Mouse (Mus musculus): ENCODE data around the gene Abhd14b.

Abhd14b gene

DNA sequence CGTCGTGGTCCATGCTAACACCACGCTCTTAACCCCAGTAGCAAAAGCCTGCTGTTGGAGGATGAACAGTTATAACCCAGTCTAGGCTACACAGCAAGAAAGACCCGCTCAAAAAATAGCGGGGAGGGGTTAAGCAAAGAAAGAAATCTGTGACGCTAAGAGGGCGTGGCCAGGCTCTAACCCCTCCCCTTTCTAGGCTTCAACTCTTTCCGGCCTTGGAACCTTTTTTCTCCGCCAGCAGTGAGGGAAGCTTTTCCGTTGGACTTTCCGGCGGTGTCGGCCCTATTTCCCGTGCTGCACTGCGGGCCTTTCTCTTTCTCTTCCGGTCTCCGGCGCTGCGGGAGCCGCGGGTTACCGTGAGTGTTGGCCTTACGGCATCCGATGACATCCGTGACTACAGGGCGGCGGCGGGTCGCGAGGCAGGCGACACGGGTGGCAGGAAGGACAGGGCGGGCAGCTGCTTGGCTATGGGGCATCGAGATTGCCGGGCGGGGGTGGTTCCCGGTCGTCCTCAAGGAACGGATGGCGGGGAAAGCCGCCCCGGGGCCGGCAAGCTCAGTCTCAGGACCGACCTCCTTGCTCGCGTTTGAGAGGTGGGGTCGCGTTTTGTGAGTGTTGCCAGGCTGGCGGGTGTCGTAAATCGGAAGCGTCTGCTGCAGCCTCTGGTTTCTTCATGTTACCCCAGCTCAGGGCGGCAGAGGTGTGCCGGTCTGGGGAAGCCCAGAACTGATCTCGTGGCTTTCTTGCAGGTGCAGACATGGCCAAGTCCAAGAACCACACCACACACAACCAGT is 17.8 kb upstream of the Abhd14b start, which contains the start of gene Rpl29:
Gene Rpl29 (plus strand): TSS at position 234 of the 794 bp plus-strand sequence.
- peak; percentile 88 to 94 for DNase-seq (ENCODE audit: low spot score in 2 of 2)

DNA sequence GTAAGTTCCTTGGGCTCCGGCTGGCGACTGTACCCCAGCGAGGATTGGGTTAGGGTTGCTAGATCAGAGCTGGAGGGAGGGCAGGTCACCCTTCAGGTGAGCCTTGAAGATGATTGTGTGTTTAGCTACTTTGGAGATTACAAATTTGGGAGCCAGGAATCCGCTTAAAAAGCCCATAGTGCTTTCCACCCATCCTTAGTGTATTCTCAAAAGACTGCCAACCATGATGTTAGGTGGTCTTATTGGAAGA is 17.3 kb upstream of the Abhd14b start:
- DNase-seq (ENCODE audit: low spot score in 2 of 2): no peak

DNA sequence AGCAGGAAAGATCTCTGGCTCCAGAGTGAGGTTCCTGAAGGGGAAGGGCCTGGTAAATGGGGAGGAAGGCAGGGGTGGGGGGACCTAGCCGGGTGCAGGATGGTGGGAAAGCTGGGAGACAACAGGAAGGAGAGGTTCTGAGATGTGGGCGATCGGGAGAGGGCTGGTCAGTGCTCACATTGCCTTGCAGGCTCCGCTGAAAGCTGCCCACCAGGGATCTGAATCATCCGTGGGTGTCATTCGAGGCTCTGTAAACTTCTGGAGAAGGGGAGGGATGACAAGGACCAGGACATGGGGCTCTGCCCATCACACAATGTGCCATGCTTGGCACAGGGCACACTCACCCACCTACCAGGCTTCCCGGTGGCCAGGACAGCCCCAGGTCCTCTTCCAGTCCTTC is 13.9 kb upstream of the Abhd14b start:
- DNase-seq (ENCODE audit: low spot score in 2 of 2): no peak

DNA sequence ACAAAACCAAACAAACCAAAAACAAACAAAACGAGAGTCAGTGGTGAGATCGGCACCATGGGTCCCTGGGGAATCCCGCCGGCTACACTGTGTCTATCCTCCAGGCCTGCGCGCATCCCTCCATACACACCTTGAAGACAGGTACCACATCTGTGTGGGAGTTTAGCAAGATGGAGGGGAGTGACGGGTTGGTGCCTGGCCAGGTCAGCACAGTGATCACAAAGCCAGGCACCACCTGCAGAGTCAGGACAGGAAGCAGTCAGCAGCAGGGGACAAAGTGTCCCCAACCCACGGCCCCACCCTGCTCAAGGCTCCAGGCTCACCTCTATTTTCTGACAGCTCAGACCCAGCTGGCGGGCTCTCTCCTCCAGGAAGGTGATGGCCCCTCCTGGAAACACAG is 10.7 kb upstream of the Abhd14b start:
- no peak for DNase-seq (ENCODE audit: low spot score in 2 of 2)

DNA sequence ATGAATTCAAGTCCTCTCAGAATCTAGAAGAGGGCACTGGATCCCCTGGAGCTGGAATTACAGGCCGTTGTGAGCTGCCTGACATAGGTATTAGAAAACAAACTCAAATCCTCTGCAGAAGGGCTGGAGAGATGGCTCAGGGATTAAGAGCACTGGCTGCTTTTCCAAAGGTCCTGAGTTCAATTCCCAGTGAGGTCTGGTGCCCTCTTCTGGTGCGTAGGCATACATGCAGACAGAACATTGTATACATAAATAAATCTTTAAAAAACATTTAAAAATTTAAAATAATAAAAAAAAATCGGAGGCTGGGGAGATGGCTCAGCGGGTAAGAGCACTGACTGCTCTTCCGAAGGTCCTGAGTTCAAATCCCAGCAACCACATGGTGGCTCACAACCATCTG is 4.6 kb upstream of the Abhd14b start:
- no peak for DNase-seq (ENCODE audit: low spot score in 2 of 2)

DNA sequence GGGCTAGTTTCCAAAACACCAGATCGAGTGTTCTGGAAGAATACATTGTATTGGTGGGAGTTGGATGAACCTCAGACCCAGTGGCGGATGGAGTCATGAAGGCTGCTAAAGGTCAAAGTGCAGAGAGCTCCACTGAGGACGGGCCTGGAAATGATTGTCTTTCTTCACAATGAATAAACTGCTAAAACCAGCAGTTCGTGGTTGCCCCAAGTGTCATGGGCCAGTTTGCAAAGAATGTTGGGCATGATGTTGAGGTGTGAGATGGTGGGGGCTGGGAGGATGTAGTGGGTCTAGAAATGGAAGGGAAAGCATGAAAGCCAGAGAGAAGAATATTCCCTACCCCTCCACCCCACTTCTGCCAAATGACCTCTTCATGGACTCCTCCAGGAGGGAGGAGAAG is 2.4 kb upstream of the Abhd14b start:
- DNase-seq (ENCODE audit: low spot score in 2 of 2): no peak

DNA sequence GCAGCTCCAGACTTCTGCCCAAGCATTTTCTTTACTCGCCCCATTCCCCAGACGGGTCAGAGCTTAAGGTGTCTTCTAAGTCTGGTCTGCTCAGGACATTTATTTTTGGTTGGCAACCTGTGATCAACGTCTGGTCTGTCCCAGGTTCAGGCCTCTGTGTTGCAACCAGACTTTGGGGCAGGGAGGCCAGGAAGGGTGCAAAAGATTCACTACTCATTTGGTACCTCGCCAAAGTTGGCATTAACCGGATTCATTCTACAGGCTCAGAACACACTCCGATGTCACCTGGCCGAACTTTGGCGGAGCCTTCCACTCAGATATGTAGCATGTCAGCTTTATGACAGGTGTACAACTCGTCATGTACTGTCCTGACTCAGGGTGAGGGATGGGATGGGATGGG is 692 bp downstream of the Abhd14b start:
- no peak for DNase-seq (ENCODE audit: low spot score in 2 of 2)

DNA sequence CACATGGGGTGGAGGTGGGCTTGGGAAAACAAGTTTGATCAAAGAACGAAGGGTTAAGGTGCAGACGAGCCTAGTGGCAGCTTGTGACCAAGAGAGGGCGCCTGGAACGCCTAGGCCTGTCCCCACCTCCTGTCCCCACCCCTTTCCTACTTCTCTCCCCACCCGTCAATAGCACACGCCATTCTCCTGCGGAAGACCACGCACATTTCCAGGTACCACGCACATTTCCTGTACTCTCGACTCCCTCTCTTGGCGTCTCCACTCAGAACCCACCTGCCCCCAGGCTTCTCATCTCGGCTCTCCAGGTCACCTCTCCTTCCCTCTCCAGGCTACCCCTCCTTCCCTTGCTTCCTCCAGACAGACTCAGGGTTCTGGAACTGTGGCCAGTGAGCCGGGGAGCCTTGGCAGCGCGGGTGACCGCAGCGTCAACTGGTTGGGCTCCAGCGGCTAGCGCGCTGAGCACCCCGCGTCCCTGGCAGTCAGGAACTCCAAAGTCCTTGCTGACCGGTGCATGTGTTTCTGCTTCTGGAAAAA is 1.3 kb downstream of the Abhd14b start:
- DNase-seq (ENCODE audit: low spot score in 2 of 2): peak in 1 of 2 experiments; percentile 72

DNA sequence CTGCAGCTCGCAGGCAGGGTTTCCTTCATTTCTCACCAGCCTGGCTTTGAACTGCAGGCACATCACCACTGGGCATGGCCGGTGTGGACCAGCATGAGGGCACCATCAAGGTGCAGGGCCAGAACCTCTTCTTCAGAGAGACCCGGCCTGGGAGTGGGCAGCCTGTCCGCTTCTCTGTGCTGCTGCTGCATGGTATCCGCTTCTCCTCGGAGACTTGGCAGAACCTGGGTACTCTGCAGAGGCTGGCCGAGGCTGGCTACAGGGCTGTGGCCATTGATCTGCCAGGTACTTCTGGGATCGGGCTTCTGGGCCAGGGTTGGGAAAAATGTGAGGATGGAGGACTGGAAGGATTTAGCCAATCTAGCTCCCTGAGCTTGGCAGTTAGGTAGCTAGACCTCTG is 2.7 kb downstream of the Abhd14b start:
- DNase-seq (ENCODE audit: low spot score in 2 of 2): no peak

DNA sequence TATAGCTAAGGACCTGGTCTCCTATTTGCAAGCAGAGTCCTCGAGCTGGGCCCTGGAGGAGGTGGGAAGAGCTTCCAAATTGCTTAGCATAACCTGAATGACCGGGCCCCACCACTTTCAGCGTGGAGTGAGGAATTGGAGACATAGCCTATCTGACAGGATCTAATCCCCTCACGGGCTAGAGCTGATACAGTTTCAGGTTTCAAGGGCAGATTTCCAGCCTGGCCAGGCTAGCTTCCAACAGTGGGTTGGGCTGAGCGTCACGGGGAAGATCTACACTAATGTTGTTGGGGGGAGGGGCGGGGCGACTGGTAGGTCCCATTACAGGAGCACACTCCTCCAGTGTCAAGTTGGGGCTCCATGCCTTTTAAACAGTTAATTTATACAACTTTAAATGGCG is 3.4 kb downstream of the Abhd14b start:
- DNase-seq (ENCODE audit: low spot score in 2 of 2): no peak

DNA sequence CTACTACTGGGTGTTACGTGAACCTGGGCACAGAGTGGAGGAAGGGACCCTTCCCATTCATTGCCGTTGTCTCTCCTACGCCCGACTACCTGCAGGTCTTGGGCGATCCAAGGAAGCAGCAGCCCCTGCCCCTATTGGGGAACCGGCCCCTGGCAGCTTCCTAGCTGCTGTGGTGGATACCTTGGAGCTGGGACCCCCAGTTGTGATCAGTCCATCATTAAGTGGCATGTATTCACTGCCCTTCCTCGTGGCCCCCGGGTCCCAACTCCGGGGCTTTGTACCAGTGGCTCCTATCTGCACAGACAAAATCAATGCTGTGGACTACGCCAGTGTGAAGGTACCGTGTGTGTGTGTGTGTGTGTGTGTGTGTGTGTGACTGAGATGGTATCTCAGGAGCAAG is 4.0 kb downstream of the Abhd14b start:
- no peak for DNase-seq (ENCODE audit: low spot score in 2 of 2)

DNA sequence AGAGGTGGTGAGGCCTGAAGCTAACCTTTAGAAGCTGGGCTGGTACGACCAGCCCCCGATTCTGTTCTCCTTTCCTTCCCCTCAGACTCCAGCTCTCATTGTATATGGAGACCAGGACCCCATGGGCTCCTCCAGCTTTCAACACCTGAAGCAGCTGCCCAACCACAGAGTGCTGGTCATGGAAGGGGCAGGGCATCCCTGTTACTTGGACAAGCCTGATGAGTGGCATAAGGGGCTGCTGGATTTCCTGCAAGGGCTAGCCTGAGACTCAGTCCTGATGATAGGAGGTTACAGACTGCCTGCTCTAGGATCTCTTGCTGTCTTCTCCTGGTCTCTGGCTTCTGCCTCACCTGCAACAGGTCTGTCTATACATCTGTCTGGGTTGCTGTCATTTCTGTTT is 4.6 kb downstream of the Abhd14b start:
- DNase-seq (ENCODE audit: low spot score in 2 of 2): no peak

DNA sequence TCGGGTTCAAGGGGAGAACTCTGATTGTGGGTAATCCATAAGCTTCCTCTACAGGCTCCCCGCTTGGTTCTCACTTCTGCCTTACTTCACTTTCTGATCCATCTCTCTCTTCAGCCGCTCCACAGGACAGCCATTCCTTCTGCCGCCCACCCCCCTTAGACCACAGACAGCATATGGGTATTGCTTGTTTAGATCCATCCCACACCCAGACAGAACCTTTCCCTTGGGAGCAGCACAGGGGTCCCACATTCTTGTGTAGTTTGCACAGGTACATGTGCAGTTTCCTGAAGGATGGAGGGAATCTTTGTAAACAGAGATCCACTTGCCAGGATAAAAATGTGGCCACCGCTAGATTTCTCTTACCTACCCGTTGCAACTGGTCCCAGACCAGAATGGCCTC is 5.1 kb downstream of the Abhd14b start:
- no peak for DNase-seq (ENCODE audit: low spot score in 2 of 2)

DNA sequence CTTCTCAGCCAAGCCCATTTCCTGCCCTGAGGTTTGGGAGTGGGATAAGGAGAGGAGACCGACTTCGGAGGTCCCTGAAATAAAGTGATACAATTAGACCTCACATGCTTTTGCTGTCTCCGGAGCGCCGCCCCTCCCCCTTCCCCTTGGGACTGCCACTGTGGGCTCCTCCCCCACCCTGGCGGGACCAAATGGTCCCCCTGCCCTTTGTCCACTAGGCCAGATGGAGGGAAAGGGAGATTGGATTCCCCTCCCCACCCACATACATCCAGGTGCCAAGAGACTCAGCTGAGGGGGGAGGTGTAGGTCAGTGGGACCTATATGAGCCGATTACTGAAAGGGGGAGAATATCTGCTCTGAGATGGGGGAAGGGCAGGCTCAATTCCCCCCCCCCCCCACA is 5.6 kb downstream of the Abhd14b start:
- DNase-seq (ENCODE audit: low spot score in 2 of 2): no peak

DNA sequence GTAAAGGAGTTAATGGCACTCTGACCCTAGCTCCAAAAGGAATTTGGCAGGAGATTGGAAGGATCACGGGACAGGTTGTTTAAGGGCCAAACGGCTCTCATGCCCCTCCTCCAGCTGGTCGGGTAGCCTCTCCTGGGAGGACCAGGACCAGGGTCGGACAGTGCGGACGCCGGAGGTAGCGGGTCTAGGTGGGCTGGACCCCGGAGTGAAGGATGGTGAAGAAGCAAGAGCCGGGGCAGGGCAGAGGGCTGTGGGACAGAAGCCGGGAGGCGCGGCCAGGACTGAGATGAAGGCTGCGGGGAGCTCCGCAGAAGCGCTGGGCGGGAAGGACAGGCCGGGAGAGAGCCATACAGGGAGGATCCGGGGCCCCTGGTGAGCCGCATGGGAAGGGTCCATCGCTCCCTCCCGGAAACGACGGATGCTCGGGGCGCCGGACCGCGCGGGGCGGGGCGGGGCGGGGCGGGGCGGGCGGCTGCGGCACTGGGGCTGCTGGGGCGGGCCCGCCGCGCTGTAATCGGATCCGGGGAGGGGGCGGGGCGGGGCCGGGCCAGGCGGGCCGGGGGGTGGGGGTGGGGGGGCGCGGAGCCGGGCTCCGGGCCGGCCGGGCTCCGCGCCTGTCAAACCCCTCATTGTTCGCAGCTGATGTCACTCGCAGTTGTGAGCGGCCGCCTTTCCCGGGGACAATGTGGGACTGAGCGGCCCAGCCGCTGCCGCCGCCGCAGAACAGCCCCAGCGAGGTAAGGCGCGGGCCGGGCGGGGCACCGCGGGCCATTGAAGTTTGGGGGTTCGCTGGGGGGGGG is 6.2 kb downstream of the Abhd14b start, which contains the start of gene Pcbp4:
Gene Pcbp4 (plus strand): TSS at position 21 of the 800 bp plus-strand sequence.
- DNase-seq (ENCODE audit: low spot score in 2 of 2): peak; percentile 37 to 40

DNA sequence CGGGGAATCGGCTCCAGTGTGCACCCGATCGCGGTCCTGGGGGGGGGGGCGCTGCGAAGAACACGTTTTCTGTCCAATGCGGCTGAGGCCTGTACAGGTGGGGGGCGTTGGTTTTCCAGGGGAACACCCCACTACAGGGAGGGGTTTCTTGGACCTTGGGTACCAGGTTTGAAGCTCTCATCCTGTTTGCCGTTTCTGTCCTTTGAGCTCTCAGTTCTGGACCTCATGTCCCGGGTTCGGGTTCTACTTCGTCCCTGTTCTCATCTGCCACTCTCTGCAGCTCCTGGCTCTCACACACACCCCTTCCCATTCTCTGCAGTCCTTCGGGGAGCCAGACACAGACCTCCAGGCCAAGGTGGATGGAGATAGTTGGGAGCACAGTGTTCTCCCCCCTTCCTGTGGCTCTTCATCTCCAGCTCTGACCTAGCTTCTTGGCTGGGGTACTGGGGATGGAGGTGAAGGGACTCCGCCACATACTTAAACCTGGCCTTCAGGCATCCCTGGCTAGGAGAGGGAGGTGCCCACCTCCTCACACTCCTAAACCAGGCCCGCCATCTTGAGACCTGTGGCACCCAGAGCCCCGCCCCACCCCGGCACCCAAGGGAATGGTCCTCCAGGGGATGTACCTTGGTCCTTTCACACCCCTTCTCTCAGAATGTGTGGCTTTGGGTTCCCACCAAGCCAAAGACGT is 7.0 kb downstream of the Abhd14b start:
- no peak for DNase-seq (ENCODE audit: low spot score in 2 of 2)

DNA sequence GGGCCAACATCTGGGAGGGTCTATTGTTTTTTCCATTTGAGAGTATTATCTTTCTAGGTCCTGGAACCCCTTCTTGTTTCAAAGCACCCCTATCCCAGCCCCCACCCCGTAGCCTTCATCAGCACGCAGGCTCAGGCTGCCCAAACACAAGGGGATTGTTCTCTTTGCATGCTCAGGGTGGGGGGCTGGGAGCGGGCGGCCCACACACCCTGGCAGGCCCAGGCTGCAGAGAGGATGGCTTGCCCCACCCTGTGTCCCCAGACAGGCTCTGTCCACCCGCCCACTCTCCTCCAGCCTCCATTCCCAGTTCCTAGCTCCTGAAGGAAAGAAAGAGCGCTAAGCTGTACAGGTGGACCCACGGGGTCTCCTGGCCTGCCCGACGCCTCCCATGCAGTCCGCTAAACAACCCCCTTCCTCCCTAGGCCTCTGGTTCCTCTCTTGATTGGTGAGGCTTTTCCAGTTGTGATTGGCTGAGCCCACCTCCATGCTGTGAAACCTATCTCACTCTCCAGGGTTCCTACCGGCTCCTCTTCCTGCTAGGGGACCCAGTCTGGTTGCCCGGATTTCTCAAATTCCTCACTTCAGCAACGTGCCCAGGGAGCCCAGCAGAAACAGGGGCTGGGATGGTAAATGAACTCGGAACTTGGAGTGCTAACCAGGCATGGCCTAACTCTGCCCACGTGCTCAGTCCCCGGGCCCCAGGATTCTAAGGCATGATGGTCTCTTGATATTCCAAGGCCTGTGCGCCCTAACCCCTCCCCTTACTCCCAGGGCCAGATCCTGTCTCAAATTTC is 7.8 kb downstream of the Abhd14b start:
- no peak for DNase-seq (ENCODE audit: low spot score in 2 of 2)

DNA sequence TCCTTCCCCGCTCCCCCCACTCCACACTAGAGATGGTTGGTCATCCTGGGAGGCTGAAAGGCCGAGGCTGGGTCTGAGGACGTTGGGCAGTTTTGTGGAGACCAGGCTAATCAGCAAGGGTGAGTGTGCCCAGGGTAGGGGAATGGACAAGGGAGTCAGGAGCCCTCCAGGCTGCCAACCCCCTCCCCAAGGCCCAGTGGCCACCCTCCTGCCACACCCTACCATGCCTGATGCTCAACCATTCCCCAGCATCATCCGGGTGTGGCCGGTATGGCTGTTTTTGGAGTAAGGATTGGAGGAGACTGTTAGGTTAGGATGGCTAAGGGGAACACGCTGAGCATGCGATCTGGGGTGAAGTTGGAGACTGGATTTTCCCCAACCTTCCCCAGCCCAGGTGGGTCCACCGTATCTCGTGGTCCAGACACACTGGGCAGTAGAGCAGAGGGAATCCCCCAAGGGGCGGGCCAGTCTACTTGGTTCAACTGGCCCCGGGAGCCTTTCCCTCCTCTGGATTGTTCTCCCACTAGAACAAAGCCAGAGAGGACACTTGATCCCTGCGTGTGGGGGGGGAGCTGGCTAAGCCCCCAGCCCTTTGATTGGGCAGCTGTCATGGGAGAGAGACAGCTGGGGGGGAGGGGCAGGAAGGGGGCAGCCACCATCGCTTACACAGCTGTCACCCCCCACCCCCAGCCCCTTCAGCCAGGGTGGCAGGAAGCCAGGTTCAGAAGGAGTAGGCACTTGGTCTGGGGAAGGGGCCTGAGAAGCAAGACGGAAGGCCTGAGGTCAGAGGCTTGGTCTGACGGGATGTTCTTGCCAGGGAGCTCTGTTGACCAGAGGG is 9.3 kb downstream of the Abhd14b start:
- no peak for DNase-seq (ENCODE audit: low spot score in 2 of 2)

DNA sequence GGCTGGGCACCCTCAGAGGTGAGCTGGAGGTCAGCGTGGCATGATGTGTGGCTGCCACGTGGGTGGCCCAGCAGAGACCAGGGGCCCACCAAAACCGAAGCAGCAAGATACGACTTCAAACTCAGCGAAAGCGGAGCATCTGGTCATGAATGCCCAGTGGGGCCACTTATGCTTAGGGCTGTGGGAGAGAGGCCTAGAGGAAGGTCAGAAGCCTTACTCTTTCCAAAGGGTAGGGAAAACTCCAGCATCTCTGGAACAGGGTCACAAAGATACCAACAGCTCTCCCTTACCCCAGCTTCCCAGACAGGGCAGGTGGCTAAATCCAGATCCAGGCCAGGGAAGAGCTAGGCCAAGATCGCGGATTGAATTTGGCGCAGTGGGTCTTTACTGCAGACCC is 9.9 kb downstream of the Abhd14b start:
- no peak for DNase-seq (ENCODE audit: low spot score in 2 of 2)

DNA sequence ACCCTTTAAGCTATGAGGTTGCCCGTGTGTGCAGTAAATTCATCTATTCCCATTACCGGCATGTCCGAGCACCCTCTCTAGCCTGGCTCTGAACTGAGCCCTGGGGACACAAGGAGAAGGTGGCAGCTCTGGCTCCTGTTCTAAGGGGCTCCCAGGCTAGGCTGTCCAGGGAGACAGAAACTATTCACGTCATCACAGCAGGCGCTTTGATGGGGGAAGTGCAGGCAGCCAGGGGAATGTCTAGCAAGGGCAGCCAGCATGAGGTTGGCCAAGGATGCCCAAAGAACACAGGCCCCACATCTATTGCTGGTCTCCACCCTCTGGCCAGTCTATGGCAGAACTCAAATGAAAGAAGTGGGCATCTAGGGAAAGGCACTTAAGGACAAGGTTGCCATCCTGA is 10.7 kb downstream of the Abhd14b start:
- no peak for DNase-seq (ENCODE audit: low spot score in 2 of 2)

DNA sequence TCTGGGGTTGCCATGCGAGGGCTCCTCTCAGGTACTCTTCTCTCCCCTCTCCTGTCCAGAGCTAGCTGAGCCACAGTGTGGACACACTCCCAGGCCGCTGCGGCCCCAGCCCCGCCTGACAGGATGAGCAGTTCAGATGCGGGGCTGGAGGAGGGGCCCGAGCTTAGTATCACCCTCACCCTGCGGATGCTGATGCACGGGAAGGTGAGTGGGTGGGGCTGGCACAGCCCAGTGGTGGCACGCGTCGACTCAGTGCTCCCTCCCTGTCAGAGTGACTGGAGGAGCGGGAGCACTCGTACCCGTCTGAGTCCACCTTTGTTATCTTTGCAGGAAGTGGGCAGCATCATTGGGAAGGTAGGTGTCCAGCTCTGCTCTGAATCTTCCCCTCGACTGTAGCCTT is 12.7 kb downstream of the Abhd14b start:
- DNase-seq (ENCODE audit: low spot score in 2 of 2): no peak
